Mouse (Mus musculus): ENCODE data around the gene Pou2f3.

- TF ChIP-seq GATA1 (IDR thresholded peaks at IDR 0.05; ENCODE audit: borderline replicate concordance, low read length) = no peak
- TF ChIP-seq CTCF (IDR thresholded peaks at IDR 0.05; ENCODE audit: low read depth, low read length) = no peak
These were observed 28.7 kb upstream of the Pou2f3 start for GRCm38 (mm10) chr9:43238631-43239545.
